Mouse (Mus musculus) spleen, postnatal 10 days (tissue): ENCODE data around the gene Mup6.
"Not testable (repeated sequence)": the region's sequence is repeated elsewhere in the genome, so short reads cannot be mapped to it uniquely, and the experiment has no call there.

ENCODE experiments used
- DNase-seq, 2 experiments: peaks; one replicate each; pipeline ENCODE4 v3.0.0; 2021 to 2022; ENCODE audit warnings: low spot score in 2 of 2

The Mup6 gene

DNA sequence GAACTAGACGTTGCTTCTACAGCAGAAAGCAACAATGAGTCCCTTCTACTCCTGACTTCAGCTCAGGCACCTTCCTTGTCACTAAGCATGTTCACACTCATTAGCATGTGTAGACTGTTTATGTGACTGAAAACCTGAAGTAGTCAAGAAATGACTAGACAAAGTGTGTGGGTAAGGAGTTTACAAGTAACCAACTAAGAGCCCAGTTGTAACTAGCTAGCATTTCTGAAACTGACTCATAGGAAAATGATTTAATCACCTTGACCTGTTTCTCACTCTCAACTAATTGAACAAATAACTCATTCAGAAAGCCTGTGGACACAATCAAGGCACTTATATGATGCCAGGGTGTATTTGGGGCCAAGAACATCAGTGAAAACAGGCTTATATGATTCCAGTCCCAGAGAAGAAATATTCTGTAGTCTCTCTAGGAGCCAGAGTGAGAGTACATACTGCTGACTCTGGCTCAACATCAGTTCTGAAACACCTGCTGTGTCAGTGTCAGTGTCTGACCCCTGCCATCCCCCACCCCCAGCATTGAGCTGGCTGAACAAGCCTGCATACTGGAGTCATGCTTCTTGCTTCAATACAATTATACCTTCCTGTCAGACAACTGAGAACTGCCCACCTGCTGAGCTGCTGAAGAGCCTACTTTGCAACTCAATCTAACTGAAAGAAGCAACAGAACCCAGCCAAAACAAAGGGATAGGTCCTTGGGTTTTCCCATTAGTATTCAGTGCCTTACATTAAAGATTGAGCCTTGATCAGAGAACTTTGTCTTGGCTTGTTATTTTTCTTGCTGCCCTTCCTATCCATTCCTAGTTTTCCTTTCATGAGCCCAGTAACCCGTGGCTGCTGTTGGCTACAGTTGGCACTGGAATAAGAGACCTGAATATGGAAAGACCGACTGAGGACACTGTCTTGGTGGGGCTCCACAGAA, at the start of gene Mup6:
Gene Mup6, plus strand, starts transcription at position 890 of the 940 bp plus-strand sequence.
- DNase-seq: no peak

GRCm38 (mm10) chr4:59914608-59915403, 49.3 kb upstream of the Mup6 start, which contains the start of gene Slc46a2:
TSS of gene Slc46a2 (minus strand) at chr4:59915056.
- no peak for DNase-seq

DNA sequence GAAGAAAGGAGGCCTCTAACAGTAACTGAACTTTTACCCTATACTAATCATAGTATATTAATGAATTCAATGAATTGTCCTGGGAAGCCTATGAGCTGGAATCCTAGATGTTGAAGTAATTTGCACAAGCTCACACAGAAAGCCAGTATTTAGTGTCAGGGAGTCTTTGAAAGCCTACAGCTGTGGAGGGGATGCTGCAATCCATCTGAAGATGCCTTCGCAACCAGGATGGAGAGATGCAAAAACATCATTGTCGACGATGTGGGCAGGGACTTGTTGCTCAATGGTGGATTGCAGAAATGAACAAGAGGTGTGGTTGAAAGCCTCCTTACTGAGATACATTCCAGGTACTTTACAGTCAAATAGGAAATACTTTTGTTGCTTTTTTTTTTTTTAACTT, 46.1 kb upstream of the Mup6 start:
- DNase-seq: no peak

DNA sequence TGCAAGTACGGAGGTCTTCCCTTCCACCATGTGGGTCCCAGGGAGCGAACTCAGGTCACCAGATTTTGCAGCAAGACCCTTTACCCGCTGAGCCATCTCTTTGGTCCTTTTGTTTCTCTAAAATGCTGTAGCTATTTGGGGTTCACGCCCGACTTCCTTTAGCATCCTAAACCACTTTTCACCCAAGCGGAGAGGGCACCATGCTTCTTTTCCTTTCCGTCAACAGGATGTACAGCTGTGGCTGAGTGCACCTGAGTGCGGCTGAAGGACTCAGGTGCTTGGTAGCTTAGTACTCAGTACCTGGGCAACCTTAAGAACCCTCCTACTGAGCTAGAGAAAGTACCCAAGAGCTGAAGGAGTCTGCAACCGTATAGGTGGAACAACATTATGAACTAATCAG, 39.0 kb upstream of the Mup6 start:
- DNase-seq: no peak

DNA sequence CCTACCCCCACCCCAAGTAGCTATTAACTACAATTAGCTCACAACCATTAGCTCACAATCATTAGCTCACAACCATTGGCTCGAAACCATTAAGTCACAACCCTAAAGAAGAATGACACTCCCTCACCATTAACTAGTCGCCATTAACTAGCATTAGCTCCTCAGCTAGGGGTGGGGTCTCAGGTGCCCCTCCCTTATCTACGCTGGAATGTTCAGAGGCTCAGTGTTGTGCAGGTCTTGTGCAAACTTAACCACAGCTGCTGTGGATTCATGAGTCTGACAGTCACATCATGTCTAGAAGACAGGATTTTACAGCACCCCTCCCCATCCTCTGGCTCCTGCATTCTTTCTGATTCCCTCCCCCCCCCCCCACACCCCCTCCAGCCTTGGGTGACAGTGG, 36.4 kb upstream of the Mup6 start:
- DNase-seq: no peak

- DNase-seq: peak; percentile 11 to 81
Observed at GRCm38 (mm10) chr4:59928347-59928746, 35.7 kb upstream of the Mup6 start.

DNA sequence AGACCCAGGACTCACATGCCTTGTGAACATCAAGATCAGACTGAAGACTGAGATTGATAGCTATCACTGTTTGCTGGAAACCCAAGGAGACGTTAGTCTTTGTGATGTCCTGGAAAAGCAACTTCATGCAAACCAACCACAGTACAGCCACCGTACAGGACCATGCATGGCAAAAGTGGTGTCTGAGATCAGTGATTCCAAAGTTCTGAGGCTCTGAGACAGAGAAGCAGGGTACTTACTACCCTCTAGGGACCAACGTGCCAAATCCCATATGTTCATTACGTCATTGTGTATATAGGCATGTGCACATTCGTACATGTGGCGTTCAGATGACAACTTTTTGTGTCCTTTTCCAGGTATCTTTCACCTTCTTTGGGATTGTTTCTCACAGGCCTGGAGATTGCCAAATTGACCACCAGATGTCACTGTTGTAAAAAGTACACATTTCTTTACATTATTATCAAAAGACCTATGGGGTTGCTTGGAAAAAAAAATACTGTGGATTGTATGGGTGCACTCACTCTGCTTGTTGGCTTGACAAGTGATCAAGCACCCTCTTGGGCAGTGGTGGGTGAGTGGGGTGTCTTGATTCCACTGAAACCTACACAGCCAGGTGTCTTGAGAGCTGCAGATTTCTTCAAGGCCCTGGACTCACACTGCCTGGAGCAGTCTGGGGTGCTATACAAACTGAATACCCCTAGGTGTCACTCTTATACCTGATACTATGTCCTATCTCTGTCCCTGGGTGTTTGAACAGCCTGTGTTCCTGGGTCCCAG, 31.4 kb upstream of the Mup6 start:
- no peak for DNase-seq

DNA sequence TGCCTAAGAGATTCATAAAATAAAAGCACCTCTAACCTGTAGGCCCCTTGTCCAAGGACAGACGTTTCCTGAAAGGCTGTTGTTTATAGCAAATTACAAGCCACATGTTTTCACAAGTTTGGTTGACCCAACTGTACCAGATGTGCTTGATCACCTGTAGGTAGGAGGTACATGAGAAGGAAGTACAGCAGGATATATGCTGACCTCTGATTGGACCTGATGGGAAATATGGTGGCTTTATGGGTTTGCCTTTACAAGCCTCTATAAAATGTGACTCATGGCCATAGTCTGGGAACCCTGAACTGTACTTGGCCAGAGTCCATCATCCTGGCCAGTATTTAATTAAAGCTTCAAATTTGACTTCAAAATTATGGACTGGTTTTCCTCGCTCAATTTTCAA, 26.6 kb upstream of the Mup6 start:
- no peak for DNase-seq

GRCm38 (mm10) chr4:59960610-59961009, 3.5 kb upstream of the Mup6 start, which contains the start of gene Mup4:
TSS of gene Mup4 (minus strand) at chr4:59960710.
- DNase-seq: no peak

GRCm38 (mm10) chr4:59997894-59998293, 33.8 kb downstream of the Mup6 start:
- DNase-seq: not testable (repeated sequence)

GRCm38 (mm10) chr4:60020141-60020540, 56.0 kb downstream of the Mup6 start:
- not testable (repeated sequence) for DNase-seq

GRCm38 (mm10) chr4:60029334-60030111, 65.4 kb downstream of the Mup6 start:
- not testable (repeated sequence) for DNase-seq
